Mouse (Mus musculus) forebrain, postnatal 0 days (tissue): ENCODE measurements around the gene Aff2. TPM values are rescaled to one million over a fixed set of nuclear protein-coding genes. Genes with fewer than 3 reads are reported as not detected.

Experiments used
- ATAC-seq: fragments of 200-750 bp; cut with Nextera tagmentation; 2 replicates; pipeline ENCODE4 v1.8.0; 2017; ENCODE audit warnings: mild to moderate bottlenecking, moderate library complexity
- DNase-seq: peaks from one replicate; pipeline ENCODE4 v3.0.0-alpha.2; 2015
- H3K27ac ChIP-seq: fragments of 300-500 bp; sonication (generic); 2 replicates; pipeline ENCODE4 v1.5.1; 2014; ENCODE audit warnings: low read depth, mild to moderate bottlenecking, antibody characterized with exemption, low read length, moderate library complexity, mixed read lengths
- H3K27me3 ChIP-seq: fragments of 300-500 bp; sonication (generic); 2 replicates; pipeline ENCODE4 v1.6.1; 2014; ENCODE audit warnings: mild to moderate bottlenecking, low read length, mixed read lengths; ENCODE audit not compliant: insufficient read depth
- H3K36me3 ChIP-seq: fragments of 300-500 bp; sonication (generic); 2 replicates; pipeline ENCODE4 v1.6.1; 2014; ENCODE audit warnings: mild to moderate bottlenecking, moderate library complexity; ENCODE audit not compliant: insufficient read depth
- H3K4me1 ChIP-seq: fragments of 300-500 bp; sonication (generic); 2 replicates; pipeline ENCODE4 v1.6.1; 2014; ENCODE audit warnings: antibody characterized with exemption; ENCODE audit not compliant: insufficient read depth
- H3K4me2 ChIP-seq: fragments of 300-500 bp; sonication (generic); 2 replicates; pipeline ENCODE4 v1.6.1; 2014; ENCODE audit warnings: low read depth, mild to moderate bottlenecking, moderate library complexity
- H3K4me3 ChIP-seq: fragments of 300-500 bp; sonication (generic); 2 replicates; pipeline ENCODE4 v1.5.1; 2014; ENCODE audit warnings: low read depth, low read length, mixed read lengths
- H3K9ac ChIP-seq: fragments of 300-500 bp; sonication (generic); 2 replicates; pipeline ENCODE4 v1.6.1; 2014; ENCODE audit warnings: mild to moderate bottlenecking
- H3K9me3 ChIP-seq: fragments of 300-500 bp; sonication (generic); 2 replicates; pipeline ENCODE4 v1.6.1; 2016; ENCODE audit warnings: low read length
- CTCF ChIP-seq: sonication (generic); IDR thresholded peaks from 2 replicates; pipeline ENCODE4 v1.5.1; 2016; ENCODE audit warnings: antibody characterized with exemption, control low read depth, low read depth
- WGBS: fragments of 180-500 bp; shearing (Covaris S2); extraction: QIAGEN DNeasy Blood & Tissue Kit; methylation state at CpG from one replicate; pipeline ENCODE4 v1.1.7; 2014; 5-methylcytosine and 5-hydroxymethylcytosine counted together
- polyA plus RNA-seq: library from polyadenylated mRNA; unstranded; fragments of >200 nt; fragmentation: Nextera tagmentation; extraction: Ambion mirVana; gene quantifications from 2 replicates; pipeline ENCODE4 v1.2.1, GENCODE M21; 2015
- total RNA-seq: library from RNA; depleted of rRNA; stranded (reverse); fragments of >200 nt; gene quantifications from 2 replicates; pipeline ENCODE4 v1.2.3, GENCODE M21; 2014

Gene Aff2
- total and polyA plus RNA-seq, 2 experiments from 2014 or later, result 11.4 to 18.4 TPM

GRCm38 (mm10) chrX:69373341-69373740 is 13.2 kb downstream of the Aff2 start:
- H3K9ac ChIP-seq, result no peak overlapping the region
- 76% methylated on average over 2 of the region's 2 CpGs for WGBS
- H3K4me1 ChIP-seq, result no peaks in the 10 kb centered on the region
- no peaks in the 10 kb centered on the region for H3K27me3 ChIP-seq
- no peak for DNase-seq
- H3K36me3 ChIP-seq, result no peaks in the 10 kb centered on the region
- no peak for TF ChIP-seq CTCF
- H3K4me3 ChIP-seq, result no peak overlapping the region
- no peaks in the 10 kb centered on the region for H3K9me3 ChIP-seq
- H3K4me2 ChIP-seq, result no peak overlapping the region
- no peak overlapping the region for H3K27ac ChIP-seq
- no peak for ATAC-seq

- WGBS, result 26% methylated on average over 1 of the region's 1 CpGs
- Histone ChIP-seq H3K4me3 (no peak overlapping the region), H3K4me2 (no peak overlapping the region), H3K9me3 (no peaks in the 10 kb centered on the region), H3K27ac (no peak overlapping the region), H3K27me3 (no peaks in the 10 kb centered on the region), H3K36me3 (no peaks in the 10 kb centered on the region), H3K4me1 (no peaks in the 10 kb centered on the region), H3K9ac (no peak overlapping the region)
- peak; percentile 18 for DNase-seq
- peak; percentile 55 for TF ChIP-seq CTCF
- ATAC-seq, result no peak
Observed at GRCm38 (mm10) chrX:69389738-69390137, 29.6 kb downstream of the Aff2 start.

DNA sequence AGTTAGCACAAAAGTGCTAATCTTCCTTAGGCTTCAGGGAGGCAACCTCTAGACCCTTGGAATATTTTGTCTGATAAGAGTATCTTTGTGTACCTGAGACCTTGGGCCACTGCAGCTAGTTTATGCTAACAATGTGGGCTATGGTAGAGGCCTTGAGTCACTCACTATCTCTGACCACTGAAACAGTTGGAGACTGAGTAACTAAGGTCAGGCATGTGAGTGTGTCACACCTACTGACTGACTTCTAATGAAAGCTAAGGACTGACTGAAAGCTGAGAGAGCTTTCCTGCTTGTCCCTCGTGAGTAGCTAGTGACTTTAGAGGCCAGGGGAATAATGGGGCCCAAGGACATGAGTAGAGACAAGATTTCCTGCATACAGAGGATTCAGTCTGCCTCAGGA is 54.9 kb downstream of the Aff2 start:
- Histone ChIP-seq H3K9ac (no peak overlapping the region), H3K4me1 (no peaks in the 10 kb centered on the region), H3K36me3 (no peaks in the 10 kb centered on the region), H3K9me3 (no peaks in the 10 kb centered on the region), H3K27ac (no peak overlapping the region), H3K4me3 (no peak overlapping the region), H3K27me3 (no peaks in the 10 kb centered on the region), H3K4me2 (no peak overlapping the region)
- TF ChIP-seq CTCF, result no peak
- WGBS, result 69% methylated on average over 1 of the region's 1 CpGs
- ATAC-seq, result no peak
- DNase-seq, result no peak

GRCm38 (mm10) chrX:69438422-69438821 is 78.3 kb downstream of the Aff2 start:
- TF ChIP-seq CTCF, result no peak
- Histone ChIP-seq H3K4me3 (no peak overlapping the region), H3K27ac (no peak overlapping the region), H3K4me2 (no peak overlapping the region), H3K4me1 (no peaks in the 10 kb centered on the region; the same call in 1 of the 2 replicates), H3K27me3 (no peaks in the 10 kb centered on the region), H3K36me3 (no peaks in the 10 kb centered on the region), H3K9me3 (no peaks in the 10 kb centered on the region), H3K9ac (no peak overlapping the region)
- ATAC-seq (no peak; the same call in 1 of the 2 replicates), DNase-seq (no peak)
- WGBS, result 48% methylated on average over 3 of the region's 3 CpGs

DNA sequence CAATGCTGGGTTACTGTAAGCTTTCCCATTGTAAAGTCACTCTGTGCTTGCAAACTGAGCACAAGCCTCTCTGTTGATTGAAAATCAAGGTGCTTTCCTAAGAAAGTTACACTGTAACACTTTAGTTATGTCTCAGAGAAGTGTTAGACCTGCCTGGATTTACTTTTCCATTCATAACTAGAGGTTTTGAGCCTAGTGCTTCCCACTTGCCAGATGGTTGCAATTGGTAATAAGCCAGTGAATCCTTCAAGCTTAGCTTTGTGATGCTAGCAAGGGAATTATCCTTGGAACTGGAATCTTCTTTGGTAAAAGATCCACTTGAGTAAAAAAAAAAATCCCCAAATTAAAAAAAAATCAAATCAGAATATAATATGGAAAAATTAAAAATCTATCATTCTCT is 81.8 kb downstream of the Aff2 start:
- Histone ChIP-seq H3K9me3 (no peaks in the 10 kb centered on the region), H3K4me3 (no peak overlapping the region), H3K27ac (no peak overlapping the region), H3K4me1 (no peaks in the 10 kb centered on the region; the same call in 1 of the 2 replicates), H3K27me3 (no peaks in the 10 kb centered on the region), H3K9ac (no peak overlapping the region), H3K4me2 (no peak overlapping the region), H3K36me3 (no peaks in the 10 kb centered on the region)
- ATAC-seq (no peak), DNase-seq (peak; percentile 28)
- no peak for TF ChIP-seq CTCF

GRCm38 (mm10) chrX:69460896-69461295 is 100.8 kb downstream of the Aff2 start:
- H3K36me3 ChIP-seq, result no peaks in the 10 kb centered on the region
- H3K4me3 ChIP-seq, result no peak overlapping the region
- no peaks in the 10 kb centered on the region for H3K4me1 ChIP-seq
- H3K9ac ChIP-seq, result no peak overlapping the region
- H3K27ac ChIP-seq, result no peak overlapping the region
- DNase-seq (no peak), ATAC-seq (no peak)
- 62% methylated on average over 2 of the region's 2 CpGs for WGBS
- H3K4me2 ChIP-seq, result no peak overlapping the region
- no peak for TF ChIP-seq CTCF
- H3K9me3 ChIP-seq, result no peaks in the 10 kb centered on the region
- no peaks in the 10 kb centered on the region for H3K27me3 ChIP-seq

DNA sequence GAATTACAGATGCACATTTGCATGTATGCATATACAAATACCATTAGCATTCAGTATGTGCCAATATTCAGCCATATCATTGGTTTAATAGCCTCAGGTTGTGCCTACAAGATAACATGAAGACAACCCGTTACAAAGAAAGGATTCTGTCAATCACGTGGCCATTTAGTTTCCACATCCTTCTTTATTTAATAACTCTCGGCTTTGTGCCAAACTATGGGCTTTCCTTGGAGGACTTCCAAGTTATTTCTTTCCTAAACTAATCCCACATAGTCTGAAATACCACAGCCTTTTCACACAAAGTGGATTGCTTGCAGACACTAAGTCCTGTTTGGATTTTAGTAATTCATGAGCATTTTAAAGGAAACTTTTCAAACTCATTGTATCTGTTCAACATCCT is 142.0 kb downstream of the Aff2 start:
- Histone ChIP-seq H3K4me3 (no peak overlapping the region), H3K27me3 (no peaks in the 10 kb centered on the region), H3K9ac (no peak overlapping the region), H3K9me3 (no peaks in the 10 kb centered on the region), H3K36me3 (no peaks in the 10 kb centered on the region), H3K4me1 (no peaks in the 10 kb centered on the region), H3K27ac (no peak overlapping the region), H3K4me2 (no peak overlapping the region)
- WGBS, result 35% methylated on average over 3 of the region's 3 CpGs
- DNase-seq (peak; percentile 11), ATAC-seq (no peak)
- TF ChIP-seq CTCF, result no peak

DNA sequence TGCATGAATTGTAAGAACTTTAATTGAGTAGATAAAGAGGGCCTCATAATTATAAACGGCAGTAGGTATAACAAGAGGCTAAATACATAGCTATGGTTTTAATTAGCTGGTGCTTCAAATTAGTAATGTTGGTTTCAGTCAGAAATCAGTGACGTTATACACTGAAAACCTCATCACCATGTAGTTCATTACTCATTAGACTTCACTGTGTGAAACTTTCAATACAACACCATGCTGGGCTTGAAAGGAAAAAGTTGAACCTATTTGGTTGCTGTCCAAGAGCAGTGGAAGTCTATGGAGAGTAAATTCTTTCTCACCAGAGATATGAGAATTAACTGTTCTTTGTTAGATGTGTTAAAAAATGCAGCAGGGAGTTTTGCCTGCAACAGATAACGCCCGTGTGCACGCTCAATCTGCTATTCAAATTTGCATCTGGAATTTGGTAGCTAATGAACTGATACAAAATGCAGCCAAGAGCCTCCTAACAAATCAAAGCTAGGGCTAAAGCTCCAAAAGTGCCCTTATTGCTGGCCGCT is 158.0 kb downstream of the Aff2 start:
- Histone ChIP-seq H3K4me3 (no peak overlapping the region), H3K9ac (no peak overlapping the region), H3K9me3 (no peaks in the 10 kb centered on the region), H3K27ac (no peak overlapping the region), H3K4me1 (no peaks in the 10 kb centered on the region), H3K36me3 (no peaks in the 10 kb centered on the region), H3K4me2 (no peak overlapping the region), H3K27me3 (no peaks in the 10 kb centered on the region)
- ATAC-seq (no peak), DNase-seq (no peak)
- 37% methylated on average over 6 of the region's 6 CpGs for WGBS
- TF ChIP-seq CTCF, result no peak
